Mouse (Mus musculus): ENCODE results near the gene Map3k6. TPM values are rescaled to one million over a fixed set of nuclear protein-coding genes. Genes with fewer than 3 reads are reported as not detected.
A peak's percentile ranks its signal among the peaks of the same experiment; 100 is the strongest.

Gene Map3k6
- total RNA-seq, 1 experiment: 2.7 TPM

DNA sequence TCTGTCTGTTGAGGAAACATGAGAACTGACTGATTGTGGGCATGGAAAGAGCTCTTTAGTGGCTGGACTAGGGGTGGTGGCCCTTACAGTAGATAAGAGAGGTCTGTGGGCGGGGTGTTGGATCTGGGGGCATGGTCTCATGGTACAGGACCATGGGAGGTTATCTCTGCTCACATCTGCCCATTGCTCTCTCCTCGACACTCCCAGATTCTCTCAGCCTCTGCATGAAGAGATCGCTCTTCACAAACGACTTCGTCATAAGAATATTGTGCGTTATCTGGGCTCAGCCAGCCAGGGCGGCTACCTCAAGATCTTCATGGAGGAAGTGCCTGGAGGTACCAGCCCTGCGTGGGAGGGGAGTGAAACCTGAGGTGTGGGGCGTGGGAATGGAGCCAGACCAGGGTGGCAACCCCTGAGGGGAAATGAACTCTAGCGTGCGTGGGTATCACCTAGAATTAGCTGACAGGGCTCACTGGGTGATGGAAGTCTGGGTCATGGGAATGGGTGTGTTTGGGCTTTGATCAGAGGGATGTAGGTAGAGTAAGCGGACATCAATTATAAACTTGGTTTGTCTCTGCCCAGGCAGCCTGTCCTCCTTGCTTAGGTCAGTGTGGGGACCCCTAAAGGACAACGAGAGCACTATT lies 7.3 kb downstream of the Map3k6 start:
- TF ChIP-seq ZC3H11A (IDR thresholded peaks at IDR 0.05; ENCODE audit: borderline replicate concordance, low read depth, low read length) (no peak), MAFK (IDR thresholded peaks at IDR 0.05; ENCODE audit: insufficient read depth, low read depth, low read length) (no peak), HCFC1 (IDR thresholded peaks at IDR 0.05; ENCODE audit: borderline replicate concordance, insufficient read depth, low read length) (no peak), CHD2 (IDR thresholded peaks at IDR 0.05; ENCODE audit: low read depth, low read length) (no peak), ZNF384 (IDR thresholded peaks at IDR 0.05; ENCODE audit: low read depth, low read length) (no peak)
- Histone ChIP-seq H3K4me1 (ENCODE audit: control insufficient read depth in 2 of 2, insufficient read depth in 2 of 2, low read length in 2 of 2, poor library complexity in 1 of 2) (peaks cover 0 to 16% of the 10 kb centered on the region in 2 experiments; a peak in 2 of 4 replicates), H3K36me3 (ENCODE audit: control insufficient read depth, insufficient read depth, low read length, poor library complexity, severe bottlenecking) (no peaks in the 10 kb centered on the region), H3K9ac (ENCODE audit: insufficient read depth, low read depth, low read length, poor library complexity, severe bottlenecking) (no peak overlapping the region), H3K4me3 (ENCODE audit: insufficient read depth in 1 of 2, low read depth in 1 of 2, low read length in 2 of 2, poor library complexity in 1 of 2, severe bottlenecking in 1 of 2) (no peak overlapping the region), H3K27ac (ENCODE audit: insufficient read depth, low read depth, low read length, poor library complexity, severe bottlenecking) (no peak overlapping the region), H3K9me3 (ENCODE audit: control insufficient read depth, insufficient read depth, low read depth, low read length) (no peaks in the 10 kb centered on the region)
- no peak for DNase-seq (ENCODE audit: low read depth, low spot score)
- in situ Hi-C loops (cut with MboI; ENCODE audit: low sequenced_read_pairs in 2 of 2, unreplicated experiment in 2 of 2): no loop called here

- Histone ChIP-seq H3K9ac (ENCODE audit: insufficient read depth, low read depth, low read length, poor library complexity, severe bottlenecking) (peak overlapping the region; percentile 52; the same call in 1 of the 2 replicates), H3K9me3 (ENCODE audit: control insufficient read depth, insufficient read depth, low read depth, low read length) (no peaks in the 10 kb centered on the region), H3K36me3 (ENCODE audit: control insufficient read depth, insufficient read depth, low read length, poor library complexity, severe bottlenecking) (no peaks in the 10 kb centered on the region), H3K27ac (ENCODE audit: insufficient read depth, low read depth, low read length, poor library complexity, severe bottlenecking) (no peak overlapping the region), H3K4me3 (ENCODE audit: insufficient read depth in 1 of 2, low read depth in 1 of 2, low read length in 2 of 2, poor library complexity in 1 of 2, severe bottlenecking in 1 of 2) (peak overlapping the region; percentile 26 to 52), H3K4me1 (ENCODE audit: control insufficient read depth in 2 of 2, insufficient read depth in 2 of 2, low read length in 2 of 2, poor library complexity in 1 of 2) (peaks cover 0 to 16% of the 10 kb centered on the region in 2 experiments; a peak in 2 of 4 replicates)
- in situ Hi-C loops (cut with MboI; ENCODE audit: low sequenced_read_pairs in 2 of 2, unreplicated experiment in 2 of 2): no loop called here
- TF ChIP-seq ZNF384 (IDR thresholded peaks at IDR 0.05; ENCODE audit: low read depth, low read length): no peak
- 0 out of 2 replicates have a peak, but pooled peaks have one; percentile 19 for TF ChIP-seq ZC3H11A (IDR thresholded peaks at IDR 0.05; ENCODE audit: borderline replicate concordance, low read depth, low read length)
- TF ChIP-seq HCFC1 (IDR thresholded peaks at IDR 0.05; ENCODE audit: borderline replicate concordance, insufficient read depth, low read length): 0 out of 2 replicates have a peak, but pooled peaks have one; percentile 31
- DNase-seq (ENCODE audit: low read depth, low spot score): peak; percentile 57
Measured at GRCm38 (mm10) chr4:133250609-133251008, 10.0 kb downstream of the Map3k6 start.

GRCm38 (mm10) chr4:133251214-133251613 lies 10.6 kb downstream of the Map3k6 start:
- H3K27ac ChIP-seq (ENCODE audit: insufficient read depth, low read depth, low read length, poor library complexity, severe bottlenecking): no peak overlapping the region
- no peaks in the 10 kb centered on the region for H3K9me3 ChIP-seq (ENCODE audit: control insufficient read depth, insufficient read depth, low read depth, low read length)
- TF ChIP-seq HCFC1 (IDR thresholded peaks at IDR 0.05; ENCODE audit: borderline replicate concordance, insufficient read depth, low read length): no peak
- TF ChIP-seq MAFK (IDR thresholded peaks at IDR 0.05; ENCODE audit: insufficient read depth, low read depth, low read length): no peak
- no peak for TF ChIP-seq CHD2 (IDR thresholded peaks at IDR 0.05; ENCODE audit: low read depth, low read length)
- no peak for TF ChIP-seq ZNF384 (IDR thresholded peaks at IDR 0.05; ENCODE audit: low read depth, low read length)
- TF ChIP-seq ZC3H11A (IDR thresholded peaks at IDR 0.05; ENCODE audit: borderline replicate concordance, low read depth, low read length): no peak
- H3K9ac ChIP-seq (ENCODE audit: insufficient read depth, low read depth, low read length, poor library complexity, severe bottlenecking): peak overlapping the region; percentile 52; the same call in 1 of the 2 replicates
- H3K36me3 ChIP-seq (ENCODE audit: control insufficient read depth, insufficient read depth, low read length, poor library complexity, severe bottlenecking): no peaks in the 10 kb centered on the region
- in situ Hi-C loops (cut with MboI; ENCODE audit: low sequenced_read_pairs in 2 of 2, unreplicated experiment in 2 of 2): no loop called here
- DNase-seq (ENCODE audit: low read depth, low spot score): no peak
- H3K4me3 ChIP-seq (ENCODE audit: insufficient read depth in 1 of 2, low read depth in 1 of 2, low read length in 2 of 2, poor library complexity in 1 of 2, severe bottlenecking in 1 of 2): peak overlapping the region; percentile 26 to 52
- peaks cover 0 to 16% of the 10 kb centered on the region in 2 experiments; a peak in 2 of 4 replicates for H3K4me1 ChIP-seq (ENCODE audit: control insufficient read depth in 2 of 2, insufficient read depth in 2 of 2, low read length in 2 of 2, poor library complexity in 1 of 2)

DNA sequence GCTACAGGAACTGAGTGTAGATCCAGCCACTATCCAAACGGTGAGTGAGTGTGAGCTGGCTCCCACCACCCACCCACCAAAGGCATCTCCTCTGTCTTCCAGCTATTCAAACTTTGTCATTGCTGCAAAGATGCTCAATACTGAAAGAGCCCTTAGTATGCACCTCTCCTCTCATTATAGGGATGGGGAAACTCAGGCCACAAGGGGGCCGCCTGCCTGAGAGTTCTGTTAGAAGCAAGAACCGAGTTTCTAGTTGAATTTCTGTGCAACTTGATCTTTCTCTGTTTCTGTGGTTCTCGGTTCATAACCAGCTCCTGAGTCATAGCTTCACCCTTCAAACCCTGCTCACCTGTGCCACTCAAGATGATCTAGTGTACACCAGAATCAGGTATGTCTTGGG lies 11.5 kb downstream of the Map3k6 start:
- in situ Hi-C loops (cut with MboI; ENCODE audit: low sequenced_read_pairs in 2 of 2, unreplicated experiment in 2 of 2): no loop called here
- no peaks in the 10 kb centered on the region for H3K36me3 ChIP-seq (ENCODE audit: control insufficient read depth, insufficient read depth, low read length, poor library complexity, severe bottlenecking)
- no peak overlapping the region for H3K4me3 ChIP-seq (ENCODE audit: insufficient read depth in 1 of 2, low read depth in 1 of 2, low read length in 2 of 2, poor library complexity in 1 of 2, severe bottlenecking in 1 of 2)
- no peak overlapping the region for H3K27ac ChIP-seq (ENCODE audit: insufficient read depth, low read depth, low read length, poor library complexity, severe bottlenecking)
- DNase-seq (ENCODE audit: low read depth, low spot score): no peak
- no peak overlapping the region for H3K9ac ChIP-seq (ENCODE audit: insufficient read depth, low read depth, low read length, poor library complexity, severe bottlenecking)
- no peaks in the 10 kb centered on the region for H3K9me3 ChIP-seq (ENCODE audit: control insufficient read depth, insufficient read depth, low read depth, low read length)
- TF ChIP-seq ZNF384 (IDR thresholded peaks at IDR 0.05; ENCODE audit: low read depth, low read length) (no peak), HCFC1 (IDR thresholded peaks at IDR 0.05; ENCODE audit: borderline replicate concordance, insufficient read depth, low read length) (no peak), ZC3H11A (IDR thresholded peaks at IDR 0.05; ENCODE audit: borderline replicate concordance, low read depth, low read length) (no peak), MAFK (IDR thresholded peaks at IDR 0.05; ENCODE audit: insufficient read depth, low read depth, low read length) (no peak)
- peaks cover 0 to 14% of the 10 kb centered on the region in 2 experiments; a peak in 2 of 4 replicates for H3K4me1 ChIP-seq (ENCODE audit: control insufficient read depth in 2 of 2, insufficient read depth in 2 of 2, low read length in 2 of 2, poor library complexity in 1 of 2)

All from ES-E14 (cell line).